Mouse (Mus musculus): ENCODE measurements around the gene Gbx1.

DNA sequence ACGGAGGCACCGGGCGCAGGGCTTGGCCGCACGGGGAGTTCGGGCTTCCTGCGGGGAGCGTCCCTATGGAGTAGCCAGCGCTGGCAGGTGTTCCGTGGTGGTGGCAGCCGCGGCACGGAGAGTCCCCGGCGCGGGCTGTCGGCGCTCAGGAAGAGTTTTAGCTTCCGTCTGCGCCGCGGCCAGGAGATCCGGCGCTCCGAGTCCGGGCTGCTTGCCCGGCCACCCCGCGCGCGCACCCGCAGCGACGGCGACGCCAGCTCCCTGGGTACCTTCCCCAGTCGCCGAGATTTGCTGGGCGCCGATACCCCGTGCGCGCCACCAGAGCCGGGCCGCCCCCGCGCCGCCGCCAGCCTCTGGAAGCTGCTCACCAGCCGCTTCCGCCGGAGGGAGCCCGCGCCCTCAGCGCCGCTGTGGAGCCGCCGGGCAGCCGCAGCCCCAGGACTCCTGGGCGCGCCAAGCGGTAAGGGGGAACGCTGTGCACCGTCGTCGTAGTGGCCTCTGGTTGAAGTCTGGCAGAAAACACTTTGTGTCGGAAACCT lies 52.2 kb downstream of the Gbx1 start:
- TF ChIP-seq POLR2A (IDR thresholded peaks at IDR 0.05; ENCODE audit: control insufficient read depth, extremely low read depth, insufficient read depth, low read length, poor library complexity) = no peak
- no peak for TF ChIP-seq CTCF (IDR thresholded peaks at IDR 0.05; ENCODE audit: borderline replicate concordance, control insufficient read depth, extremely low read depth, insufficient read depth, low read length, poor library complexity)
